Mouse (Mus musculus) forebrain, embryonic 11.5 days (tissue): ENCODE data around the gene Bicral. TPM values are rescaled to one million over a fixed set of nuclear protein-coding genes. Genes with fewer than 3 reads are reported as not detected.
"Not testable (repeated sequence)": the region's sequence is repeated elsewhere in the genome, so short reads cannot be mapped to it uniquely, and the experiment has no call there.

Experiments used
- ATAC-seq: fragments of 200-750 bp; cut with Nextera tagmentation; replicated peaks from 2 replicates; pipeline ENCODE4 v1.8.0; 2017; ENCODE audit warnings: moderate TSS enrichment; ENCODE audit not compliant: low FRiP score
- DNase-seq: peaks from one replicate; pipeline ENCODE4 v3.0.0-alpha.2; 2017; ENCODE audit warnings: low spot score
- H3K27ac ChIP-seq: fragments of 300-500 bp; sonication (generic); 2 replicates; pipeline ENCODE4 v1.5.1; 2014; ENCODE audit warnings: low read depth, low read length
- H3K27me3 ChIP-seq: fragments of 300-500 bp; sonication (generic); 2 replicates; pipeline ENCODE4 v1.6.1; 2014; ENCODE audit warnings: mild to moderate bottlenecking, low read length, mixed read lengths; ENCODE audit not compliant: control insufficient read depth, insufficient read depth
- H3K36me3 ChIP-seq: fragments of 300-500 bp; sonication (generic); 2 replicates; pipeline ENCODE4 v1.6.1; 2014; ENCODE audit warnings: mild to moderate bottlenecking, low read length, moderate library complexity, mixed read lengths; ENCODE audit not compliant: control insufficient read depth, insufficient read depth
- H3K4me1 ChIP-seq: fragments of 300-500 bp; sonication (generic); replicated peaks from 2 replicates; pipeline ENCODE4 v1.6.1; 2014; ENCODE audit warnings: low read length, mixed read lengths; ENCODE audit not compliant: control insufficient read depth, insufficient read depth
- H3K4me2 ChIP-seq: fragments of 300-500 bp; sonication (generic); 2 replicates; pipeline ENCODE4 v1.6.1; 2014; ENCODE audit warnings: low read depth, mild to moderate bottlenecking, low read length, moderate library complexity, mixed read lengths; ENCODE audit not compliant: severe bottlenecking
- H3K4me3 ChIP-seq: fragments of 300-500 bp; sonication (generic); 2 replicates; pipeline ENCODE4 v1.5.1; 2014; ENCODE audit warnings: low read depth, low read length
- H3K9ac ChIP-seq: fragments of 300-500 bp; sonication (generic); 2 replicates; pipeline ENCODE4 v1.6.1; 2014; ENCODE audit warnings: low read length
- H3K9me3 ChIP-seq: fragments of 300-500 bp; sonication (generic); 2 replicates; pipeline ENCODE4 v1.6.1; 2016; ENCODE audit warnings: low read length, mixed read lengths; ENCODE audit not compliant: control insufficient read depth
- WGBS: fragments of 180-500 bp; shearing (Covaris S2); extraction: QIAGEN DNeasy Blood & Tissue Kit; methylation state at CpG from one replicate; pipeline ENCODE4 v1.1.7; 2014; 5-methylcytosine and 5-hydroxymethylcytosine counted together
- polyA plus RNA-seq: library from polyadenylated mRNA; unstranded; fragments of >200 nt; fragmentation: Nextera tagmentation; extraction: Ambion mirVana; gene quantifications from 2 replicates; pipeline ENCODE4 v1.2.1, GENCODE M21; 2014

Bicral gene
- polyA plus RNA-seq, 1 experiment from 2014 or later = 7.2 TPM

DNA sequence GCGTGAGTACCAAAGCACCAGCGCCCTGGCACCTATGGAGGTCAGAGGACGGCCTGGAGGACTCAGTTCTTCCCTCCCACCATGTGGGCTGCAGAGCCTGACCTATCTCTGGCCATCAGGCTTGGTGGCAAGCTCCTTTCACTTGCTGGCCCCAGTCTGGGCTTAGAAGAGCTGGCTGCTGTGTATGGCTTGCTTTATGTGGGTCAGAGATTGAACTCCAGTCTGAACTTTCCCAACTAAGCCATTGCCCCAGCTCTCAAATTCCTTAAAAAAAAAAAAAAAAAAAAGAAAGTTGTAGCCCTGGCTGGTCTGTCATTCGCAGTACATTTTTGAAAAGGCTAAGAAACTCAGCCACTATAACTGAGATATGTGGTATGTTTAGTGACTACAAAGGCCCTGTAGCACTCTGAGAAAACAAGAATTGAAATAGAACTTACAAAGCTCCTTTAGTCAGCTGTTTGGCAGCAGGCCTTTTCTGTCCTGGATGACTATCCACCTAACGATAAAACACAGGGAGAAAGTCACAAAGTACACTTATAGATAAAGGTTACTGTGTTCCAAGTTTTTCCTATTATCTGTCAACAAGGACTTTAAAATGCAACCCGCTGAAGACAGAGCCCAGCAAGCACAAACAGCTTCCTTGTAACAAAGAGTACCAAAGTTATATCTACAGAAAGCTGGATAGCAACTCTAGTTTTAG is 49.0 kb downstream of the Bicral start:
- no peak overlapping the region for H3K27ac ChIP-seq
- DNase-seq (no peak), ATAC-seq (no peak)
- no peaks in the 10 kb centered on the region for H3K4me1 ChIP-seq
- H3K9me3 ChIP-seq = no peaks in the 10 kb centered on the region
- H3K27me3 ChIP-seq = no peaks in the 10 kb centered on the region
- H3K4me2 ChIP-seq = no peak overlapping the region
- 81% methylated on average over 6 of the region's 6 CpGs for WGBS
- no peak overlapping the region for H3K9ac ChIP-seq
- H3K36me3 ChIP-seq = no peaks in the 10 kb centered on the region; the same call in 1 of the 2 replicates
- no peak overlapping the region for H3K4me3 ChIP-seq

DNA sequence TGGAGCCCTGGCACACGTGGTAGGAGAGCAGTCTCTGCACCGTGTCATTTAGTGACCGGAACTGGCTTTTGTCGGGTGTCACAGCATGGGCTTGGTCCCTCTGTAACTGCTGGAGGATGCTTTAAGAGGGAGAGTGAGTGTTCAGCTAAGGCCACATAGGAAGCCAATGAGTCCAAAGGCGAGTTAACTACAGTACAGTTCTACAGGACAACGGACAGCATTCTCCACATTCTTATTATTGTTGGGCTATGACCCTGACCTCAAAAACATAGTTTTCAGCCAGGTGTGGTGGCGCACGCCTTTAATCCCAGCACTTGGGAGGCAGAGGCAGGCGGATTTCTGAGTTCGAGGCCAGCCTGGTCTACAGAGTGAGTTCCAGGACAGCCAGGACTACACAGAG is 49.9 kb downstream of the Bicral start:
- DNase-seq (no peak), ATAC-seq (no peak)
- Histone ChIP-seq H3K9ac (no peak overlapping the region), H3K4me3 (no peak overlapping the region), H3K27me3 (no peaks in the 10 kb centered on the region), H3K4me1 (no peaks in the 10 kb centered on the region), H3K36me3 (no peaks in the 10 kb centered on the region; the same call in 1 of the 2 replicates), H3K4me2 (no peak overlapping the region), H3K9me3 (no peaks in the 10 kb centered on the region), H3K27ac (no peak overlapping the region)
- WGBS = 93% methylated on average over 10 of the region's 10 CpGs

DNA sequence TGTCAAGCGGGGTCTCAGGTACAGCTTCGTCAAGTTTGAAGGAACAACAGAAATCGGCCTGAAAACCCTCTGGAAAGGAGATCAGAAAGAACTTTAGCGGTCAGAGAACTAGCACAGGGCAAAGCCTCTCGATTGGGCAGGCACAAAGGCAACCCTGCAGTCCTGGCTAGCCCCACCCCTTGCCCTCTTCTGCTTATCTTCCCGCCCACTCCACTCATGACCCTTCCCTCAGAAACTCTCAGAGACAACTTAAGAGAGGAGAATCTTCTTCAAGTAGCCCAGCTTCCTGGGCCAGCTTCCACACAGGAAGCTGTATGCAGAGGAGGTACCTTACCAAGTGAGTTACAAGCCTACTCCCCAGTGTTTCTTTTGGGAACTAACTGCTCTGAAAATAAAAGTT is 56.5 kb downstream of the Bicral start:
- Histone ChIP-seq H3K27ac (no peak overlapping the region), H3K9ac (no peak overlapping the region), H3K4me3 (no peak overlapping the region), H3K27me3 (no peaks in the 10 kb centered on the region), H3K4me2 (no peak overlapping the region), H3K4me1 (no peaks in the 10 kb centered on the region), H3K36me3 (peaks cover 3% of the 10 kb centered on the region; the same call in 1 of the 2 replicates), H3K9me3 (no peaks in the 10 kb centered on the region)
- DNase-seq (no peak), ATAC-seq (no peak)
- 91% methylated on average over 6 of the region's 6 CpGs for WGBS

DNA sequence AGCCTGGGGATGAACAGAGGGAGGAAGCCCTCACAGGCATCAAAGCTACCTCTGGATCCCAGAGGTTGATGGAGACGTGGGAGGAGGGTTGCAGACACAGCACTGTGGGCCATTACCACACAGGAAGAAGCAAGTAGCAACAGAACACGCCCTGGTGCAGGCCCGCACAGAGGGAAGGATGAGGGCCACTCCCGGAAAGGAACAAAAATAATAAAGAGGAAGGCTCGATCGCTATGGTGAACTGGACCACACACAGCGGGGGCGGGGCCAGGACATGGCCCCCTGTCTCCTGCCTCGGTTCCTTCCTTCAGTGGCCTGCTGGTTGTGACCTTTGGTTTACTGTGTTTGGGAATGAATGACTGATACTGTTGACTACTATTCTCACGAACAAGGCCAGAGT is 58.6 kb downstream of the Bicral start:
- peaks cover 3% of the 10 kb centered on the region; the same call in 1 of the 2 replicates for H3K36me3 ChIP-seq
- no peaks in the 10 kb centered on the region for H3K4me1 ChIP-seq
- no peaks in the 10 kb centered on the region for H3K9me3 ChIP-seq
- no peak overlapping the region for H3K4me3 ChIP-seq
- H3K27ac ChIP-seq = no peak overlapping the region
- WGBS = 77% methylated on average over 10 of the region's 10 CpGs
- H3K27me3 ChIP-seq = no peaks in the 10 kb centered on the region
- no peak overlapping the region for H3K4me2 ChIP-seq
- no peak overlapping the region for H3K9ac ChIP-seq
- DNase-seq (no peak), ATAC-seq (no peak)

DNA sequence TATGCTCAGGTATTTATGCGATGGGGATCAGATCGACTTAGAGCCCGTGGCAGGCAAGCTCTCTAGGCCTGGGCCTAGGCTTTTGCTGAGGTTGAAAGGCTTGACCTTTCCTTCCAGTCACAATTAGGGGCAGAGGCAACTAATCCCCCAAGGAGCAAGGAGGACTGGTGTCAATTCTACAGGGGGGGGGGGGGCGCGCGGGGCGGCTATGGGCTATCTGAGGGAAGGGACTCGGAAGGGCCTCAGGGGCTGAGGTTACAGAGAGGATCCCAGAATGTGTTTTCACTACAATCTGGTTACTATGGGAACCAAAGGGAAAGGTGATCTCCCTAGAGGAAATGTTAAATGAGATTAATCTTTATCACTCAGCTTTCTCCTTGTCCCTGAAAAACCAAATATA is 60.9 kb downstream of the Bicral start:
- ATAC-seq = no peak

DNA sequence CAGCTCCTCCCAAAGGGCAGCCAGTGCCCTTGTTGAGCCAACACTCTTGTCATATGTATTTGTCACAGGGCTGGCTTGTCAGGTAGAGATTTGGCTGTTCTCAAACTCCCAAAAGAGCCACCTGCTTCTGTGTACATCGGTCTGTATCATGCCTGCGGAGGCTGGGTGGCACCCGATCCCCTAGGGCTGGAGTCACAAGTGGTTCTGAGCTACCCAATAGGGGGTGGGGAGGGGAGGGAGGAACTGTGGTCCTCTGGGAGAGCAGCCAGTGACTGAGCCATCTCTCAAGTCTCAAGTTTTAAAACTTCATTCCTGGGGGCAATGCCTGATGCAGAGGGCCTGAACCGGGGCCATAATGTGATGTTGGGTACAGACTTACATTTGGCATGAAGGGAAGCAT is 61.5 kb downstream of the Bicral start:
- Histone ChIP-seq H3K4me3 (no peak overlapping the region), H3K4me2 (no peak overlapping the region), H3K27me3 (no peaks in the 10 kb centered on the region), H3K27ac (no peak overlapping the region), H3K9ac (no peak overlapping the region), H3K9me3 (no peaks in the 10 kb centered on the region), H3K4me1 (no peaks in the 10 kb centered on the region), H3K36me3 (peaks cover 3% of the 10 kb centered on the region; the same call in 1 of the 2 replicates)
- WGBS = 82% methylated on average over 4 of the region's 4 CpGs
- DNase-seq (no peak), ATAC-seq (no peak)

More for the DNA sequence above, 60.9 kb downstream of the Bicral start:
- H3K9ac ChIP-seq = no peak overlapping the region
- H3K27ac ChIP-seq = no peak overlapping the region
- H3K9me3 ChIP-seq = no peaks in the 10 kb centered on the region
- no peaks in the 10 kb centered on the region for H3K4me1 ChIP-seq
- no peak overlapping the region for H3K4me3 ChIP-seq
- no peaks in the 10 kb centered on the region for H3K27me3 ChIP-seq
- H3K36me3 ChIP-seq = peaks cover 3% of the 10 kb centered on the region; the same call in 1 of the 2 replicates
- no peak for DNase-seq
- no peak overlapping the region for H3K4me2 ChIP-seq
- 41% methylated on average over 7 of the region's 8 CpGs for WGBS

DNA sequence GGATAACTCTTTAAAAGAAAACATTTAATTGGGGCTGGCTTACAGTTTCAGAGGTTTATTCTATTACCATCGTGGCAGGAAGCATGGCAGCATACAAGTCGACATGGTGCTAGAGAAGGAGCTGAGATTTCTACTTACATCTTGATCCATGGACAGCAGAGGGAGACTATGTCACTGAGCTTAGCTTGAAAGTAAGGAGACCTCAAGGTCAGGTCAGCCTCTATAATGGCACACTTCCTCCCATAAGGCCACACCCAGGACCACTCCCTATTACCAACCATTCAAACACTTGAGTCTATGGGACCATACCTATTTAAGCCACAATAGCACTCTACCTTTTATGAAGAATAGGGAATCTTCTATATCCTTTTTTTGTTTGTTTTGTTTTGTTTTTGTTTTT is 65.3 kb downstream of the Bicral start:
- no peaks in the 10 kb centered on the region for H3K4me1 ChIP-seq
- no peaks in the 10 kb centered on the region for H3K27me3 ChIP-seq
- no peaks in the 10 kb centered on the region for H3K9me3 ChIP-seq
- WGBS = 89% methylated on average over 2 of the region's 2 CpGs
- no peaks in the 10 kb centered on the region for H3K36me3 ChIP-seq
- no peak overlapping the region for H3K9ac ChIP-seq
- no peak for ATAC-seq
- no peak overlapping the region for H3K27ac ChIP-seq
- DNase-seq = no peak
- no peak overlapping the region for H3K4me3 ChIP-seq
- no peak overlapping the region for H3K4me2 ChIP-seq

DNA sequence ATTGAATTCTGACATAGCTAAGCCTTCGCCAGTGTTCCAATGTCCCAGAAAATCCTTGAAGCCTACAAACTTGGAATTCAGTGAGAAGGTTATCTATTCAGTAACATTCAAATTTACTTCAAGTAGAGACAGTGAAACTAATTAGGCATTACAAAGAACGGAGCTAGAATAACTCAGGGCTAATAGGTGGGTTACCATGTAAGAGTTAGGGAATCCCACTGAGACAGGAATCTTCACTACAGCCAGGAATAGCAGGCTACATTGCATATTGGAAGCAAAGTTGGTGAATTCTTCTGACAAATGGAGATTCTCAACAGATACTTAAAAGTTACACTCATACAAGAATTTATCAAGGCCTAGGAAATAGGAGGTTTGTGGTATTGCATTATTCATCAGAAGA is 70.3 kb downstream of the Bicral start:
- H3K4me3 ChIP-seq, H3K4me2 ChIP-seq, H3K27me3 ChIP-seq, H3K9ac ChIP-seq, H3K9me3 ChIP-seq, H3K4me1 ChIP-seq, DNase-seq, H3K36me3 ChIP-seq, H3K27ac ChIP-seq, ATAC-seq: not testable (repeated sequence)
- 69% methylated on average over 2 of the region's 2 CpGs for WGBS

DNA sequence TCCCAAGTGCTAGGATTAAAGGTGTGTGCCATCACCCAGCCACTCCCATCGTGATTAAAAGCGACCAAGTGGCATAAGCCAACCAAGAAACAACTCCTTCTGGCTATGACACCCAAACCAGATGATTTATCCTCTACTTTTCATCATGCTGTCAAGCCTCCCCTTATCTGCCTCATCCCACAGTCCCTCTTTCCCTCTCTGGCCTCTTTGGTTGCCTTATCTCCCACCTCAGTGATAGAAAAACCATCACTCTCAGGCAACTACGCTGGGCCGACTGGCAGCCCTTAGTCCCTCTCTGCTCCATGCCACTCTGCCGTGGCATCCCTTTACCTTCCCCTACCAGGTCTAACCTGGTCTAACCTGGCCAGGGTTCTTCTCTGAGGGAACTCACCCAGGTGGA is 71.3 kb downstream of the Bicral start:
- no peak overlapping the region for H3K4me2 ChIP-seq
- no peak overlapping the region for H3K9ac ChIP-seq
- DNase-seq (no peak), ATAC-seq (no peak)
- 92% methylated on average over 5 of the region's 5 CpGs for WGBS
- H3K27me3 ChIP-seq = no peaks in the 10 kb centered on the region
- no peaks in the 10 kb centered on the region for H3K36me3 ChIP-seq
- no peaks in the 10 kb centered on the region for H3K9me3 ChIP-seq
- H3K4me3 ChIP-seq = no peak overlapping the region
- H3K4me1 ChIP-seq = no peaks in the 10 kb centered on the region
- no peak overlapping the region for H3K27ac ChIP-seq
